Mouse (Mus musculus) regulatory T cell (primary cell): ENCODE data around the gene Ccr7.

Source experiments
- in situ Hi-C: fragments of 300-600 bp; cut with MboI, MseI; formaldehyde crosslinking; loops from one replicate; pipeline ENCODE4 v1.15.1; 2025; ENCODE audit warnings: high pct_unique_total_duplicates

Ccr7 gene

GRCm38 (mm10) chr11:99142046-99142445 is 12.8 kb downstream of the Ccr7 start:
- in situ Hi-C loops = loop anchor here (10.0 kb wide), 1 partner anchor 1117 kb away; the partner anchor contains the start of genes Cacnb1 and Rpl19

- in situ Hi-C loops = loop anchor here (10.0 kb wide), 1 partner anchor 1117 kb away; the partner anchor contains the start of genes Cacnb1 and Rpl19
Observed at GRCm38 (mm10) chr11:99141600-99141999, 13.3 kb downstream of the Ccr7 start.

- in situ Hi-C loops = no loop called here
Observed at GRCm38 (mm10) chr11:99138976-99139375, 15.9 kb downstream of the Ccr7 start.

- in situ Hi-C loops = no loop called here
Observed at GRCm38 (mm10) chr11:99137385-99137784, 17.5 kb downstream of the Ccr7 start.

- in situ Hi-C loops = no loop called here
Observed at GRCm38 (mm10) chr11:99136961-99137360, 17.9 kb downstream of the Ccr7 start.

- in situ Hi-C loops = no loop called here
Observed at GRCm38 (mm10) chr11:99136361-99136760, 18.5 kb downstream of the Ccr7 start.

- in situ Hi-C loops = no loop called here
Observed at GRCm38 (mm10) chr11:99135047-99135440, 19.8 kb downstream of the Ccr7 start.

- in situ Hi-C loops = no loop called here
Observed at GRCm38 (mm10) chr11:99134266-99135046, 20.4 kb downstream of the Ccr7 start.

GRCm38 (mm10) chr11:99133285-99133897 is 21.5 kb downstream of the Ccr7 start:
- in situ Hi-C loops = no loop called here

- in situ Hi-C loops = no loop called here
Observed at GRCm38 (mm10) chr11:99132091-99132730, 22.7 kb downstream of the Ccr7 start.

GRCm38 (mm10) chr11:99131463-99131840 is 23.4 kb downstream of the Ccr7 start:
- in situ Hi-C loops = no loop called here

GRCm38 (mm10) chr11:99130736-99131462 is 24.0 kb downstream of the Ccr7 start:
- in situ Hi-C loops = no loop called here

- in situ Hi-C loops = loop anchor here (10.0 kb wide), 1 partner anchor 194 kb away; no protein-coding TSS in a partner anchor
Observed at GRCm38 (mm10) chr11:99129287-99129686, 25.6 kb downstream of the Ccr7 start.

GRCm38 (mm10) chr11:99127785-99128682 is 26.8 kb downstream of the Ccr7 start:
- in situ Hi-C loops = loop anchor here (10.0 kb wide), 1 partner anchor 193 kb away; no protein-coding TSS in a partner anchor

GRCm38 (mm10) chr11:99126482-99127253 is 28.2 kb downstream of the Ccr7 start:
- in situ Hi-C loops = loop anchor here (10.0 kb wide), 1 partner anchor 192 kb away; no protein-coding TSS in a partner anchor

GRCm38 (mm10) chr11:99124635-99125029 is 30.2 kb downstream of the Ccr7 start:
- in situ Hi-C loops = loop anchor here (5.0 to 10.0 kb wide), 2 partner anchors 82 to 190 kb away; partner anchors contain the start of gene Igfbp4

GRCm38 (mm10) chr11:99123977-99124634 is 30.8 kb downstream of the Ccr7 start:
- in situ Hi-C loops = loop anchor here (5.0 to 10.0 kb wide), 2 partner anchors 82 to 189 kb away; partner anchors contain the start of gene Igfbp4

- in situ Hi-C loops = loop anchor here (5.0 to 10.0 kb wide), 2 partner anchors 80 to 188 kb away; partner anchors contain the start of gene Igfbp4
Observed at GRCm38 (mm10) chr11:99122703-99123102, 32.2 kb downstream of the Ccr7 start.

- in situ Hi-C loops = loop anchor here (5.0 to 10.0 kb wide), 2 partner anchors 79 to 186 kb away; partner anchors contain the start of gene Igfbp4
Observed at GRCm38 (mm10) chr11:99121218-99121631, 33.7 kb downstream of the Ccr7 start.
